Mouse (Mus musculus) stomach, postnatal 0 days (tissue): ENCODE measurements around the gene Ahcyl1.

ENCODE experiments used
- CTCF ChIP-seq: IDR thresholded peaks from 2 replicates; pipeline ENCODE4 v1.5.1; 2016; ENCODE audit warnings: antibody characterized with exemption, low read depth, mild to moderate bottlenecking, moderate library complexity
- EP300 ChIP-seq: optimal IDR thresholded peaks from 2 replicates; pipeline ENCODE3; 2016; ENCODE audit warnings: antibody characterized with exemption

- TF ChIP-seq CTCF: no peak
- no peak for TF ChIP-seq EP300
These were observed 45.0 kb upstream of the Ahcyl1 start for GRCm38 (mm10) chr3:107741387-107741786.
